Mouse (Mus musculus) lung, adult 2 months (tissue): ENCODE results near the gene Hoxc8.

ENCODE experiments used
- CTCF ChIP-seq: fragments of 200-500 bp; IDR thresholded peaks from 2 replicates; pipeline ENCODE4 v1.5.1; 2011; ENCODE audit warnings: mild to moderate bottlenecking, low read length, control low read depth; ENCODE audit not compliant: insufficient read depth
- POLR2A ChIP-seq: fragments of 200-500 bp; IDR thresholded peaks from 2 replicates; pipeline ENCODE4 v1.6.1; 2011; ENCODE audit warnings: low read depth, mild to moderate bottlenecking, control low read depth, low read length, borderline replicate concordance; ENCODE audit errors: extremely low read depth

GRCm38 (mm10) chr15:103039609-103040008, 49.2 kb downstream of the Hoxc8 start:
- TF ChIP-seq POLR2A: no peak
- no peak for TF ChIP-seq CTCF
